Mouse (Mus musculus) T-cell, adult 2 months (primary cell): ENCODE measurements at regions not wholly inside any gene's neighbourhood (a gene's known extent, or its start where the extent isn't known, plus 50 kb on each side); places are given as distances from the start of the nearest gene placed in this dataset.

Source experiments
- DNase-seq: peaks from one replicate; pipeline ENCODE4 v3.0.0; 2022; ENCODE audit warnings: low spot score

DNA sequence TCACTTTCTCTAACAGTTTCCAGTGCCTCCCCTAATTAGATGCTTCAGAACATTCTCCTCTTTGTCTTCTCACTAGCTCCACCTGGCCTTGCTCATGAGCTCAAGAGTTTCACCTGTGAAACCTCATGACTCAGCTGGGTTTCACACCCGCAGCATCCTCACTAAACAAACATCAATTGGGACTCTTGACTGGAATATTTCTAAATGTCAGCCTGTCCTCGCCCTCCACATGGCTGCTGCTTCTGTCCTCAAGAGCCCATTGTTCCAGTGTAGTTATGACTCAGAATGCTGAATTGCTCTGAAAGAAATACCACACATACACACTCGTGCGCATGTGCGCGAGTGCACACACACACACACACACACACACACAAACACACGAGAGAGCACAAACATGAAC, 407.2 kb downstream of the Prss52 start:
- DNase-seq = no peak

DNA sequence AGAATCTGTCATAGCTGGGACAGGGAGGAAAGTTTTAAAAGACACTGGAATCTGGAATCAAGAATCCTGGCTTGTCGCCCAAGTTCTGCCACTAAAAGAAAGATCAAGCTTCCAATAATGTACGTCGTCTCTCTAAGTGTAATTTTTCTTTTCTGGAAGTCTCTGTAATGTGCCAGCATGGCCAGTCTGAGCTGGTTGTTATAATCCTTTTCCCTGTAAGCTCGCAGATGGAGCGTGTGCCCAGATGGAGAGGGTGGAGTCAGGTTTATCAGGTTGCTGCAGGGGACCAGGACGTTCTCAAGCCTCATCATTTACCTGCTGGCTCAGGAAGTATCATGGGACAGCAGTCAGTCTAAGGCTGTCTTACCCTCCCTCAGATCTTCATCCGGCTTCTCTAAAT, 408.6 kb downstream of the Prss52 start:
- no peak for DNase-seq

DNA sequence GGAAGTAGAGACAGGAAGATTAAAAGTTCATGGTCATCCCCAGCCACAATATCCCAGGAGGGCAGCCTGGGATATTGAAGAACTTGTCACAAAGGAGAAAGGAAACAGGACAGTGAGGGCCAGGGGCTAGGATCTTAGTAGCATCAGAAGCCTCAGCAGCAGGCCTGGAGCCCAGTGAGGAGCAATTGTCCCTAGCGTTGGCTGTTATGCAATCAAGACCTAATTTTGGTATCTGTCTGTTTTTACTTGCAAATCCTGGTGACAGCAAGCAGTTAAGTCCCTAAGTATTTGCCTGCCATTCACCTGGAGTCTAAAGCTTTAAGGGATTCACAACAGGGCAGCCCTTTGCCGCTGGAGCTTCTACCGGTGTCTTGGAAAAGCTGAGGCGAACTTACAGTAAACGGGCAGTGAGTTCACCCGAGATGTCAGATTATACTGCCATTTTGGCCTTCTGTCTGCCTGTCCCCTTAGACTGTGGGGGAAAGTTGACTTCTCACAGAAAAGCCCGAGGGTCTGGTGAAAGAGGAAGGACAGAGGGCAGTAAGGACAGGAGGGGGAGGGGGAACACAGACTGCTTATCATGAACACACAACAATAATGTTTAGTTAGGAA, 413.6 kb downstream of the Prss52 start:
- DNase-seq = no peak

DNA sequence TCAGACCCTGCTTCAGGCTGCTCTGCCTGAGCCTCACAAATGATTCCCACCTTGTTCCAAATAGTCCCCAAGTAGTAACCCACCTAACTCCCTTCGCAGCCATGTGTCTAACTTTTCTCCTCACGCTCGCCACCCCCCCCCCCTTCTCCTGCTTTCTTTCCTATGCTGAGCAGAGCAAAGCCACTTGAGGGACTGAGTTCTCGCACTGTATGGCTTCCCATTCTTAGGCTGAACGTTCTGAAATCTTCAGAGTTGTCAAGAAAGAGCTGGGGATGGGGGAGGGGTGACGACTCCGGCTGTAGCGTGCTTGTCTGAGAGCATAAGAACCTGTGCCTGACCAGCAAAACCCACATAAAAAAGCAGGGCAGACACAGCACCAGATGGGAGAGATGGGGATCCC, 420.6 kb downstream of the Prss52 start:
- no peak for DNase-seq

DNA sequence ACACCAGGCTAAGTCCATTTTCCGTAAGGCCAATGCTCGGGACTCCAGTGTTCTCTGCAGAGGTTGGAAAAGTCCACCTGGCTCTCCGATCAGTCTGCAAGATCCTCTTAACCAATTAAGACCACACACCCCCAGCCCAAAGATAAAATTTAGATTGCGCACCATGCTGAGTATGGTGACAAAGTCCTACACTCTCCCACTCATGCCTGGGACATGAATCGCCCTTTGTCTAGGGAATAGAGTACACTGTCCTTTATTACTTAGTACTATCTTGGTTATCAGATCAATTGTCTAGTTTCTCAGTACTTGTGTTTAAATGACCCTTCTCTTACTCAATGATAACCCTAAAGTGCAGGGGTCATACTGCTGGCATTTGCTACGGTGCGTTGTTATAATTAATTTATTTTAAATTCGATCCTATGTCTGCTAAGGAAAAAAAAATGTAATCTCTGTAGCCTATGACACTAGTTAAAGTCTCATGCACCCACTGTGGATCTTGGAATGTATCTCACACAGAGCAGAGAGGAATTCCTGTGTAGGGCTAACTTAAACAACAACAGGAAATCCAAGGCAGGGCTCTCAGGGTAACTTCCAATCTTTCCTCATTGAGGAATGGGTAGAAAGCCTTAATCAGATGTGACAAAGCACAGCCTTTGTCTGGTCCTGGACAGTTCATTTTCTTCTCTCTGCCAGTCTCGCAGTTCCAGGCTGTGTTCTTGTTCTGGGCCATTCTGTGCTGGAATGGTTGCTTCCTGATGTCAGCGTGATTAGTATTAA, 421.4 kb downstream of the Prss52 start:
- no peak for DNase-seq

DNA sequence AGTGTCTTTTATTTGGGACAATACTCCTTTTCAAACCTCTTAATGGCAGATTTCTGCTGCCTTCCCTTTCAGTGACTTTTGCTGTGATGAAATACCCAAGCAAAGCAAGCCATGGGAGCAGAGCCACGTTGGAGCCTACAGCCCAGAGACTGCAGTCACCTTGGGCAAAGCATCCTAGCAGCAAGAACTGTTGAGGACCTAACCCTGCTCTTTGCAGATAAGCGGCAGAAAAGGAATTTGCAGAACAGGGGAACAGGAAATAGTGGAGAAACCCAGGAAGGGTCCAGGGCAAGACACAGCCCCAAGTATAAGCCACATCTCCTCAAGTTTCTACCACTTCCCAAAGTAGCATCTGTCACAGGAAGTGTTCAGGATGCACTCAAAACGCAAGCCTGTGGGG, 426.5 kb downstream of the Prss52 start:
- DNase-seq = no peak

DNA sequence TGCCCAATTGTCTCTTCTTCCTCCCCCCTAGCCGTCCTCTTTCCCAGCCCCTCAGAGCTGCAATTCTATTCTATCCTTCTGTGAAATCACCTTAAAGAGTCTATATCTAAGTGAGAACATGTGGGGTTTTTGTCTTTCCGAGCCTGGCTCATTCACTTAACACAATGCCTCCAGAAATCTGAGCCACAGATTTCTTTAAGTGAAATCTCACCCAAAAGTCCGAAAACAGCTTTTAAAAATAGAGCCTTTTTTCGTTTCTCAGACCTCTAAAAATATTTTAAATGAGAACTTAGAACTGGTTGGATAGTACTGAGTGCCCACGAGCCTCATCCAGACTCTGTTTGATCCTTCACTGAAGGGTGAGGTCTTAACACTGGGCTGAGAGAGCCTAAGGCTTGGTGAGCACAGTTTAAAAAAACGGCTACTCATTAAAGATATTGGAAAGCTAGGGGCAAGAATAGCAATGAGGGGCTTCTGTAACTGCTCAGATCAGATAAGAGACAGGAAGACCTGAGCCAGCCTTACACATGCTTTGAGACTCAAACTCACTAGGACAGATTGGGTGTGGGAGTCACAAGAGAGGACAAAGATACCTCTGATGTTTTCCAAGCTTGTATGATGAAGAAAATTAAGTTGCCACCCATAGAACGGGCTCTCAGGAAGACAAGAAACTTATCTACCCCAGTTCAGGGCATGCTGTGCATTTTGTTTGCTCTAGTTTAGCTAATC, 427.3 kb downstream of the Prss52 start:
- no peak for DNase-seq

DNA sequence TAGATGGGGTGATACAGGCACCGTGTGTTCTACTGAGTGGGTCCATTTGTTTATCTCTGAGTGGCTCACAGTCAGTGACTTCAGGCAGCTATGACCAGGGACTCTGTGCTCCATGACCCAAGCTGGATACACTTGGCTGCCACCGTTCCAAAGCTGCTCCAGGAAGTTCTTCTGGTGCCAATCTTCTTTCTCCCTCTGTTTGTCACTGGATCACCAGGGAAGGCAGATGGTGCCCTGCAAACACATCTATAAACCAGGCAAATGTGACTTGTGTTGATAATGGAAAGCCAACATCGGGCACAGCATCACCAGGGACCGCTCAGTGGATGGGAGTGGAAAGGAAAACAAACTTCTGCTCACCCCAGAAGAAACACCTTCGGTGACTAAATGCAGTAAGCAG, 428.3 kb downstream of the Prss52 start:
- DNase-seq = no peak

DNA sequence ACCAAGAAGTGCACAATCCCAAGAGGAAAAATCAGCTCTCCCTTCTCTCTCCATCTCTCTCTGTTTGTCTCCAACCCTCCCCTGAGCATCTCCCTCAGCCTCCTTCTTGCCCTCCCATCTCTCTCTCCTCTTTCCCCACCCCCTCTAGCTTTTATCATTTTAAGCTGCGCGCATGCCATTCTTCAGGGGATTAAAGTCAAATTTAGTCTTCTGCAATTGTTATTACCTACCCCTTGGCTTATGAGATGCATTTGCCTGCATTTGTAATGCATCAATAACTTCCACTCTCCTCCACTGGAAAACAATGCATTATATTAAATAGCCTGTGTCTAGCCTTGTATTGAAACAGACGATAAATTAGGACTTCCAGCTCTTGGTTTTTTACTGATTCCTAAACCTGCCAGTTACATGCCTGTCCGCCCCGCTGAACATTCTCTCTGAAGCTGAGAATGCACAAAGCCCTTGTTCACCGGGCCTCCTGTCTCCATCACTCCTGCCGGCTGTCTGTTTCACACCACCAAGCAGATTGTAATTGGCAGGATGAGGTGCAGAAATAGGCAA, 429.6 kb downstream of the Prss52 start:
- no peak for DNase-seq

DNA sequence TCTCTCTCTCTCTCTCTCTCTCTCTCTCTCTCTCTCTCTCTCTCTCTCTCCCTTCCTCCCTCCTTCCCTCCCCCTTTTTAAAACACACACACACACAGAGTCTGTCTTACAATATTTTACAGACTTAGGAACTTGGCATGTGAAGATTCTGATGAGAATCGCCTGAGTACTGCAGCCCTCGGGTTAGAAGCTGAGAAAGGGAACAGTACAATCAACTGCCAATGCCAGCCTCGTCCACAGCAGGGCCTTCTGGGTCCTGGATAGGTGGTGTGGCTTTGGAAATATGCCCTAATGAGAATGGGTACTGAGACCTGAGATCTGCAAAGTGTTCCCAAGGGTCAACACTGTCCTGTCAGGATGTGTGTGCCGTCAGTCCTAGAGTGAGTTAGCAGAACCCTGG, 430.1 kb downstream of the Prss52 start:
- no peak for DNase-seq

DNA sequence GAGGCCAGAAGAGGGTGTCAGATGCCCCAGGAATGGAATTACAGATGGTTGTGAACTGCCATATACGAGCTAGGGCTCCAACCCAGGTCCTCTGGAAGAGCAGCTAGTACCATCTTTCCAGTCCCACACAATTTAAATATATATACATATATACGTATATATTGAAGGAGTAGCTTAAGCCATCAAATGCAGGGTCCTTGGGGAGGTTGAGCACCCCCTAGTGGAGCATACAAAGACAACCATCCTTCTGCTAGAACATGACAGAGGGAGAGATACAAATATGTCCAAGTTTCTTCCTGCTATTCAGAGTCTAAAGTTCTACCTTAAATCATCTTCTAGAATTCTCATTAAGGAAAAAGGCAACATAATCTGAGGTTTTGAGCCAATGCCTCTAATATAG, 435.4 kb downstream of the Prss52 start:
- no peak for DNase-seq

DNA sequence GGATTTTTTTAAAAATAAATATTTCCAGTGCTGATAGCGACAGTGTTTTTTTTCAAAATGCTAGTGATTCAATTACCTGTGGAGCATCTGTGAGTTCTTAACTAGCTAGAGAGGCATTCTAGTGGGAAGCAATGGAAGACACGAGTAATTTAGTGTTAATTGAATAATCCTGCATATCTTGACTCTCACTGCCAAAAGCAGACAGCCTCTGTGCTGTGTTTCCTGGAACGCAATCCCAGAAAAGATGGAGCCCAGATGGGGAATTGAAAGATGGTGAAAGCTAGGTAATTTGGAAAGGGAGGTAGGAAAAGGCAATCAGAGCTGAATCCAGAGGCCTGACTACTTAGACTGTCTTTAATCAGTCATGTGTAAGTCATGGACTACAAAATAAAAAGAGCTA, 441.0 kb downstream of the Prss52 start:
- DNase-seq = no peak

DNA sequence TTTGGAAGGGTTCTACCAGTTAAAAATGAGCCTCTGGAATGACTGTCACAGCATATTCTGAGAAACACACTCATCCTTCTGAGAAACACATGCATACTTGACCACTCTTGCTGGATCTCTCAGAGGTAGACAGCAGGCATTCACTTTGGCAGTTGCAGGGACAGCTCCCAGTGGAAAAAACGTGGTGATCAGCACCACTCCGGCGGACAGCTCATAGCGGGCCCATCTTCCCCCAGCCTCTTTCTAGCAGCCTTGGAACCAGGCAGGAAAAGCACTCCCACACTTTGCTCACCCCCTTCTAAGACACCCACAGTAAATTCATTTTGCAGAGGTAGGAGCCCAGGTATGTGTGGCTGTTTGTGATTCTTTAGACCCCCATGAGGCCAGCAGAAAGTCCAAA, 442.7 kb downstream of the Prss52 start:
- DNase-seq = no peak

DNA sequence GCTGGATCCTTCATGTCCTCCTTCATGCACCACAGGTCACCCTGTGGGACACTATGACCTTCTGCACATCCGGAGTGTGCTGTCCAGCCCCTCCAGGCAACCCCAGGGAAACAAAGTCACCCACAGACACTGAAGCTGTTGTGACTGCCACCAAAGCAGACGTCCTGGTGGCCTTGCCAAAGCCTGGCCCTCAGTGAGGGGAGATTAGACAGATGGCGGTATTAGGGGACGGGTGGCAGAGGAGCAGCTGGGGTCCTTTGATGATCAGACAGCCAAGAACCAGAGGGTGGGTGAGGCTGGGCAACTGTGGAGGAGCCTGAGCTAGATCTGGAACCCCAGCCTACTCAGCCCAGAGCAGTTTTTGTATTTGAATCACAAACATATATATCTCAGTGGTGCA, 448.9 kb downstream of the Prss52 start:
- DNase-seq = no peak

DNA sequence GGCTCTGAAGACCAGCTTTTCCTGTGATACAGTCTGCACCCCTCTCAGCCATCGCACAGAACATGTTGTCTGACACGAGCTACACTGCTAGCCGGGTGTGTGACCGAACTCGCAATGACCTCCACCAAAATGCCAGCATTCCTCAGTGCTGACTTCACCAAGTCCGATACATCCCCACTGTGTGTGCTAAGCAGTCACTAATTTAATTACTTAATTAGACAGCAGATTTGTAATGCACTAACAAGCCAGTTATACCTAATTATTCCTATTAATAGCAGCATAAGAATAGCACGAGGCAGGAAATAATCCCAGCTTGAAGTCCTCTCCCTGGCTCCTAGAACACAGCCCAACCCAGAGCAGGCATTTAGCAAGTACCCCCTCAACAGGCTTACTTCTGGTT, 452.0 kb downstream of the Prss52 start:
- DNase-seq = no peak

DNA sequence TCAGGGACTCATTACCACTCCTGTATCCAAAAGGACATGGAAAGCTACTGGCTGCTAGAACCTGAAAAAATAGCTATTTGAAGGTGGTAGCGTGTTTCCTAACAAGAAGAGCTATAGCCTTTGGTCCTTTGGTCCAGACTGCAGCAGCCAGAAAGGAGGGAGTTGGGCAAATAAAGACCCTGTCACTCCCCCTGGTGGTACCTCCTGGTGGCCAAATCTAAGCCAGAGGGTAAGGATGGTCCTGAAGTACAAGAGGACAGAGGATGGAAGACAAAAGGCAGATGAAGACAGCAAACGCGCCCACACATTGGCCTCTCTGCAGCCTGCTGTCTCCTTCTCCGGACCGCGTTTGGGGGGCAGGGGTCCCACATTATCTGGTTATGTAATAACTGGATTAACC, 453.4 kb downstream of the Prss52 start:
- no peak for DNase-seq

DNA sequence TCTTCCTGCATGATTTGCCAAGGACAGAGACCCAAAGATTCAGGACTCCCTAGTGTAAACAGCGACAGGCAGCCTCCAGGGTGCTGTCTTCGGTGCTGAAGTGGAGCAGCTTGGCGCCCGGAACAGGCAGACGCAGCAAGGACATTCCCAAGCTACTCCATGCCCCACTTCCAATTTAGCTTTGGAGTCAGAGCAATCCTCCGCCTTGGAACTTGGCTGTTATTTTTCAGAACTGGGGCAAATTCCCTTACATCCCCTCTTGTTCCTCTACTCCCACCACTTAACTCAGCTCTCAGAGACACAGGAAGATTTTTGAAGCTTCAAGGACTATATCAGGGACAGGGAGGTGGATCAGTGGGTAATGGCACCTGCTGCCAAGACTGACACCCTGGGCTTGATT, 464.6 kb downstream of the Prss52 start:
- no peak for DNase-seq

DNA sequence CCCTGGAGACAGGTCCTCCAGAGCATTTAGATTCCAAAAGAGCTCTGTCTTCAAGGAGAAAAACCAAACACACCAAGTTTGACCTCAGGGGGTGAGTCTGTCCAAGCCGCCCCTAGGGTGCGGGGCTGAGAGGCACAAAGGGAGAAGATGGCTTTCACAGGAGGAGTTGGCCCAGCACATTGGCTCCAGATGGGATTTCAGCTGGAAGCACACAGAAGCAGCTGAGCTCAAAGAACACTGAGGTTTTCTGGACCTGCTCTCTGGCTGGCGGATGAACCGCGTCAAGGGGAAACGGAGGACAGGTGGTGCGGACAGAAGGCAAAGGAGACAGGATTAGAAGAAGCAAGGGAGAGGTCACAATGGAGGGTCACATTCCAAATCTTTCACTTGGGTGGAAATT, 466.9 kb downstream of the Prss52 start:
- no peak for DNase-seq

DNA sequence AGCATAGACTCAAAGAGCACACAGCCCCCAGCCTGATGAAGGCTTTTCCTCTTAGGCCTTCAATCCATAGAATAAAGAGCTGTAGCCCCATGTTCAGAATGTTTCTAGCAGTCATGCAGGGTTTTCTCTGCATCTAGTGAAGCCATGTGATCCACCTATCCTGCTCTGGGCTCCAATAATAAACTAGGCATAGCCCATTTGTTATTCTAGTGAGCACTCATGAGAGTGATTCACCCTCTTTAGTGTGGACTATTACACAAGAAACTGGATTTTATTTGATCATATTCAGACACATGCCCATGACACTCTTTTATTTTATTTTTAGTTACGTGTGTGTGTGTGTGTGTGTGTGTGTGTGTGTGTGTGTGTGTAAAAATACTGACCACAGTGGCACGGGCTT, 468.7 kb downstream of the Prss52 start:
- DNase-seq = no peak

DNA sequence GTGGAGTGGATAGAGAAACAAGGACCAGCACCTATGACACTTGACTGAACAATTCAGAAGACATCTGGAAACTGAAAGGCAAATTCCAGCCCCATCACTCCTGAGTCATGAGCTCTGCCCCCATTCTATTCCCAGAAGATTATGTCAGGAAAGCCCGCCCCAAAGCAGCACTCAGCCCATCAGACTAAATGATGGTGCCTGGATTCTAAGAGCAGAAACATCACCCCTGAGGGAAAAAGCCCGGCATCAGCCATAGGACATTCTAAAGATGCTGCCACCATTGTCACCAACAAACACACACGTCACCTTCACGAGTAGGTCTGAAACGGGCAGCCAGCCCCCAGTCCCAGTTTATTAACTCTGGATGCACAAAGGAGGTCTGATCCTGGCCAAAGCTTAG, 469.7 kb downstream of the Prss52 start:
- no peak for DNase-seq

DNA sequence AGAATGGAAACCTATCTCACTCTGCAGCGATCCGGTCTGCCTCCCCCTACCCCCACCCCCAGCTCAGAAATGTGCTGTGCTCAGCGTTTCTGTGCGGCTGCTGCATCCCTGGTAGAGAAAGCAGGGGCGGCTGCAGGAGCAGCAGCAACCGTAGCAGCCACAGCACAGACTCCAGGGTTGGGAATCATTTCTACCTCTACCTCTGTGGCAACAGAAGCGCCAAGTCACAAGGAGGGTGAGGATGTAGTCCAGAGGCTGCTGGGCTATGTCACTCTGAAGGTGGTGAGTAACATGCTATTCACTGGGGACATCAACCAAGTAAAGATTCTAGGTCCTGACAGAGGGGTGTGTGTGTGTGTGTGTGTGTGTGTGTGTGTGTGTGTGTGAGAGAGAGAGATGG, 470.2 kb downstream of the Prss52 start:
- DNase-seq = no peak

DNA sequence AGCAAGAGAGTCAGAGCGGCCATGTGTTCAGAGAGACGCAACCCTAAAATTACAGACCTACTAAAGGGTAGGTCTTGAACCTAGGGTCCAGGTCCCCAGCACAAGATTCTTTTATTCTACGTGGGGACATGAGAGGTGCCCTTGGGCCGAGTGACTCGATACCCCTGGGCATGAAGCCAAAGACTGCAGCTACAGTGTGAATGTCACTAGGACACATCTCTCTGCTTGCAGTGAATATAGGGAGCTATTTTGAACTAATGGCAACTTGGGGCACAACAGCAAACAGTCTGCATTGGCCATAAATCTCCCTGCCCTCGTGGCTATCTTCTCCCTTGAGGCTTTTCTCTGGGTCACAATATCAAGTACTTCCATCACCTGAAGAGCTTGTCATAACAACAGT, 470.7 kb downstream of the Prss52 start:
- DNase-seq = no peak

DNA sequence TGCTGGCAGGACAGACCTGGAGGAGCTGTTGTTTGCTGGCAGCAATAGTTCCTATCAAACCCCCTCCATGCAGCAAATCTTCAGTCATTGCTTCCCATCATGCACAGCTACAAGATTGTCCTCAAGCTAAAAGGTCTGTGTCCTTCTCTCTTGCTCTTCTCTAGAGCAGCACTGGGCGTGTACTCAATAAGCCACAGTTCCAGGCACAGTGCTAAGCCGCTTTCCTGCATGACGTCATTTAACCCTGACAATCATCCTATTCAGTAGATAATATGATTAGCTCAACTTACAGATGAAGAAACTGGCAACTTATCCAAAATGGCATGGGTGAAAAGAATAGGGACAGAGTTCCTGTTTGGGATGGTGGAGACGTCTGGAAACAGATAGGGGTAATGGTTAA, 471.9 kb downstream of the Prss52 start:
- no peak for DNase-seq
